In genomic region chr11:78289146-78289763, GRCm38 (mm10) we compare ENCODE assay signal across 26 mouse cellular contexts. TPM values are rescaled to one million over a fixed set of nuclear protein-coding genes. Genes with fewer than 3 reads are reported as not detected.
"Had no signal": no experiment of that assay in that cellular context is flagged by ENCODE, and none has a peak within 500 bp of the region (broad histone marks: within the 10 kb centered on the region; RNA-seq: fewer than 3 reads in every experiment).

No protein-coding gene starts in this region.

- H3K27me3 ChIP-seq: heart, embryonic 12.5 days; hindbrain, embryonic 12.5 days; hindbrain, embryonic 15.5 days; kidney, embryonic 15.5 days; limb, embryonic 13.5 days; limb, embryonic 15.5 days; liver, embryonic 12.5 days had no signal

- H3K4me2 ChIP-seq: heart, embryonic 12.5 days; hindbrain, embryonic 12.5 days; hindbrain, embryonic 15.5 days; kidney, embryonic 15.5 days; limb, embryonic 13.5 days; limb, embryonic 15.5 days; liver, embryonic 12.5 days had no signal

- ATAC-seq: hindbrain, postnatal 0 days; liver, embryonic 12.5 days had no signal

- H3K4me1 ChIP-seq: heart, embryonic 10.5 days; heart, embryonic 12.5 days; hindbrain, embryonic 10.5 days; hindbrain, embryonic 12.5 days; hindbrain, embryonic 15.5 days; kidney, embryonic 15.5 days; limb, embryonic 13.5 days; limb, embryonic 15.5 days; liver, embryonic 12.5 days had no signal

- DNase-seq: gastrocnemius, adult 2 months; gastrocnemius, postnatal 10 days; gastrocnemius, postnatal 25 days; heart, adult 18-20 months; heart, postnatal 10 days; heart, postnatal 4 days; kidney, adult 11 months; kidney, adult 2 months; kidney, adult 9 months; kidney, postnatal 14 days; kidney, postnatal 36 days; layer of hippocampus, adult 9-11 months; layer of hippocampus, postnatal 36 days had no signal

- H3K9me3 ChIP-seq: heart, embryonic 10.5 days; heart, embryonic 12.5 days; hindbrain, embryonic 10.5 days; hindbrain, embryonic 12.5 days; hindbrain, embryonic 15.5 days; kidney, embryonic 15.5 days; limb, embryonic 13.5 days; limb, embryonic 15.5 days; liver, embryonic 12.5 days had no signal

- H3K9ac ChIP-seq: heart, embryonic 12.5 days; hindbrain, embryonic 12.5 days; hindbrain, embryonic 15.5 days; kidney, embryonic 15.5 days; limb, embryonic 13.5 days; limb, embryonic 15.5 days; liver, embryonic 12.5 days; liver, embryonic 14.5 days had no signal

- H3K4me3 ChIP-seq: gastrocnemius, adult 2 months; heart, embryonic 10.5 days; heart, embryonic 12.5 days; hindbrain, embryonic 10.5 days; hindbrain, embryonic 12.5 days; hindbrain, embryonic 15.5 days; kidney, embryonic 15.5 days; limb, embryonic 13.5 days; limb, embryonic 15.5 days; liver, embryonic 12.5 days had no signal

- H3K27ac ChIP-seq: gastrocnemius, adult 2 months; heart, embryonic 10.5 days; hindbrain, embryonic 10.5 days; hindbrain, embryonic 12.5 days; hindbrain, embryonic 15.5 days; hindbrain, postnatal 0 days; kidney, embryonic 15.5 days; kidney, postnatal 0 days; limb, embryonic 13.5 days; limb, embryonic 15.5 days; liver, embryonic 12.5 days; liver, embryonic 14.5 days had no signal

RNA-seq across cellular contexts. Expression of gene BC030499, which starts 1.4 kb away (rescaled TPM):
- total RNA-seq: granulocyte monocyte progenitor cell, adult 5-6 weeks had no signal
- polyA plus RNA-seq: hindbrain, postnatal 0 days; kidney, postnatal 0 days had no signal
